Mouse (Mus musculus): ENCODE measurements around the gene Tmeff2. TPM values are rescaled to one million over a fixed set of nuclear protein-coding genes. Genes with fewer than 3 reads are reported as not detected.

Tmeff2 gene
- polyA plus RNA-seq, 1 experiment from 2014 or later: 1.7 TPM

DNA sequence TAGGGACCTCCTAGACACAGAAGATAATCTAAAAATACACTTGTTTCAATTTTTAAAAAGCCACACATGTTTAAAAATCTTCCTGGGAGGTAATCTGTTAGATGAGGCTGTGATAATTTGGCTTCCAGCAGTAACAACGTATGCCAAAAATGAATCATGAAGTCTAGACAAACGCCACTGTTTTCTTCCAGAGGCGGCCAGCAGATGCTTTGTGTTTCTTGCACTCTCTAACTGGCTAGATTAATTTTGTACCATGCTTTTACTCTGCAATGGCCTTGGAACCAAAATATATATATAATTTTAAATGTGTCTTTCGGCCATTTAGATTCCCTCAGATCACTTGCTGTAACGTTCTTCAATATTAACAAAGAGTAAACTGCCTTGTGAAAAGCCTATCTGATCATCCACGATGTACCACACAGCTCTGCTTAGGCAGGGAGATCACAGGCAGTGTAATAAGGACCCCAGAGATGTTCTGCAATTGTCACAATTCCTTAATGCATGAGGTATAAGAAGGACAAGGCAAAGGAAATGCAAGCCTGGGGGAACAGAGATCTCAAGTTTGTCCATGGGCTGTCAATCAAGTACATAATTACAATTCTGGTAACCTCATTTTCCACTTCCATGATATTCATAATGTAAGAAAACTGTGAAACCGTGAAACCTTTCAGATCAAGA is 80.8 kb downstream of the Tmeff2 start:
- Histone ChIP-seq H3K27me3 (replicated peaks) (no peaks in the 10 kb centered on the region), H3K9ac (no peak overlapping the region), H3K4me3 (no peak overlapping the region), H3K4me2 (no peak overlapping the region), H3K36me3 (no peaks in the 10 kb centered on the region), H3K4me1 (no peaks in the 10 kb centered on the region), H3K9me3 (no peaks in the 10 kb centered on the region), H3K27ac (replicated peaks) (no peak overlapping the region)
- 73% methylated on average over 7 of the region's 7 CpGs for WGBS
- no peak for ATAC-seq (ENCODE audit: extremely low read depth, insufficient number of reproducible peaks, low FRiP score, low TSS enrichment)

DNA sequence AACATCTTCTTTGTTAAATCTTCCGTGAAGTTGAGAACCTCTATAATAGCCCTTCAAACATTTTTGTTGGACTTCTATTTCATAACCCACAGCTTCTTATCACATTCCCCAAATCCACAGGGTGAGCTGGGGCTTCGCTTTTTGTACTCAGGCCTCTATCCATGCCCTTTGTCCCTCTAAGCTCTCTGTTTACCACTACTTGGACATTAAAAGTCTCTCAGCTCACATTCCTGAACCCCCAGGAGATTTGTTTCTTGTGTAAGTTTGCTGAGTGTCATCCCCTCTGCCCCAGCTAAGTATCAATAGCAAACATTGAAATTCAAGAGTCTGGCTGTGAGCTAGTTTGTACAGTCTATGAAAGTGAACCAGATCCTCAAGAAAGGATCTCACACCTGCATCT is 90.2 kb downstream of the Tmeff2 start:
- 59% methylated on average over 2 of the region's 2 CpGs for WGBS
- H3K27ac ChIP-seq (replicated peaks): no peak overlapping the region
- no peaks in the 10 kb centered on the region for H3K4me1 ChIP-seq
- no peak overlapping the region for H3K4me3 ChIP-seq
- H3K9me3 ChIP-seq: no peaks in the 10 kb centered on the region
- H3K36me3 ChIP-seq: no peaks in the 10 kb centered on the region
- no peaks in the 10 kb centered on the region for H3K27me3 ChIP-seq (replicated peaks)
- H3K4me2 ChIP-seq: no peak overlapping the region
- no peak for ATAC-seq (ENCODE audit: extremely low read depth, insufficient number of reproducible peaks, low FRiP score, low TSS enrichment)
- H3K9ac ChIP-seq: no peak overlapping the region

DNA sequence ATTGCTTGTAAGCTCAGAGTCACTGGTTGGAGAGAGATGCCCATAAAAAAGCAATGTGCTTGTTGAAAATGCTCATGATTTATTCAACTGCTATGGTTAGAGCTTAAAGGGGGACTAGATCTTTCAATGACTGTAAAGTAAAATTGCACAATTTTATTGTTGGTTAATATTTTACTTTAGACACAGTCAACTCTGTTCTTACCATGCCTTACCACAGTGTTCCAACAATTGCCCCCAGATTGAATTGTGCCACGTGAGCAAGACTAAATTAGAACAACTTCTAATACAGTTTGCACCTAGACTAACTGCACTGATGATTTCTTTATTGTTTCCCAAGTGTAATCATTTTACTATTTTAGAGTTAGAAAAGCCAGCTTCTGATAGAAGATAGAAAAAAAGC is 94.1 kb downstream of the Tmeff2 start:
- H3K4me2 ChIP-seq: no peak overlapping the region
- H3K4me3 ChIP-seq: no peak overlapping the region
- no peaks in the 10 kb centered on the region for H3K27me3 ChIP-seq (replicated peaks)
- ATAC-seq (ENCODE audit: extremely low read depth, insufficient number of reproducible peaks, low FRiP score, low TSS enrichment): no peak
- H3K27ac ChIP-seq (replicated peaks): no peak overlapping the region
- no peaks in the 10 kb centered on the region for H3K9me3 ChIP-seq
- no peaks in the 10 kb centered on the region for H3K4me1 ChIP-seq
- 72% methylated on average over 1 of the region's 1 CpGs for WGBS
- H3K9ac ChIP-seq: no peak overlapping the region
- no peaks in the 10 kb centered on the region for H3K36me3 ChIP-seq

DNA sequence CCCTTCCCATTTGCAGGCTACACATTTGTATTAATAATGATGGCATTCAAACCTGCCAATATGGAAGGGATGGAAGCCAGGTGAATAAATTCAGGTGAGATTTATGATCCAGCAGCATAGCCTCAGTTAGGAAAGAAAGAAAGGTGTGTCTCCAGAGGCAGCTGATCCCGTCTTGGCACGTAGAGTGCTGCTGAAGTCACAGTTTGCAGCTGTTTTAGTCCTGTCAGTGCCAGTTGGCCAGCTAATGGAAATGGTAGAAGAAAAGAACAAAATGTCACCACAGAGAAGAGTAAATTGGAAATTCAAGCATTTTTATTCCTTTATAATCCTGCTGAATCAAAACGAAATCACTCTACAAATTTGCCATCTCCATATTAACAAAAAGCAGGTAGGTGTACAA is 99.3 kb downstream of the Tmeff2 start:
- H3K9ac ChIP-seq: no peak overlapping the region
- H3K27ac ChIP-seq (replicated peaks): no peak overlapping the region
- H3K4me3 ChIP-seq: no peak overlapping the region
- WGBS: 71% methylated on average over 3 of the region's 3 CpGs
- no peaks in the 10 kb centered on the region for H3K9me3 ChIP-seq
- H3K4me2 ChIP-seq: no peak overlapping the region
- no peaks in the 10 kb centered on the region for H3K27me3 ChIP-seq (replicated peaks)
- no peaks in the 10 kb centered on the region for H3K36me3 ChIP-seq
- no peak for ATAC-seq (ENCODE audit: extremely low read depth, insufficient number of reproducible peaks, low FRiP score, low TSS enrichment)
- no peaks in the 10 kb centered on the region for H3K4me1 ChIP-seq

DNA sequence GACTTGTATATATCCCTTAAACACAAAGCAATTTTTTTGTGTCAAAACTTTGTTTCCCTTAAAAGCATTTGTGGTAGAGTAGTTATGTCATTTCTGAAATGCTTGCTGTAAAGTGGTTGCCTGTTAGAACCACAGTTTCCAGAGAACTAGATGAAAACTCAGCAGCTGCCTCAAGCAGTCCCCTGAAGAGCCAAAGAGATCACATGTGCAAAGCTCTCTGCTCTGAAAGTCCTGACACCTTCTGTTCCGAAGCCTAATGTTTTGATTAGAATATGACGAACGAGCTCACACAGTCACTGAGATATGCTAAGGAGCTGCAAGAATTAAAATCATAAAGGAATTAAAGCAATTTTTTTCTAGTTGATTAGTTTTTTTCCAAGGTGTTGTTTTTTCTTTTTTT is 107.9 kb downstream of the Tmeff2 start:
- H3K27me3 ChIP-seq (replicated peaks): no peaks in the 10 kb centered on the region
- no peaks in the 10 kb centered on the region for H3K36me3 ChIP-seq
- 0 out of 2 replicates have a peak, but pooled peaks cover 5% of the 10 kb centered on the region for H3K9me3 ChIP-seq
- H3K4me2 ChIP-seq: no peak overlapping the region
- H3K4me3 ChIP-seq: no peak overlapping the region
- H3K9ac ChIP-seq: no peak overlapping the region
- no peak for ATAC-seq (ENCODE audit: extremely low read depth, insufficient number of reproducible peaks, low FRiP score, low TSS enrichment)
- no peak overlapping the region for H3K27ac ChIP-seq (replicated peaks)
- H3K4me1 ChIP-seq: no peaks in the 10 kb centered on the region
- WGBS: 54% methylated on average over 3 of the region's 3 CpGs

DNA sequence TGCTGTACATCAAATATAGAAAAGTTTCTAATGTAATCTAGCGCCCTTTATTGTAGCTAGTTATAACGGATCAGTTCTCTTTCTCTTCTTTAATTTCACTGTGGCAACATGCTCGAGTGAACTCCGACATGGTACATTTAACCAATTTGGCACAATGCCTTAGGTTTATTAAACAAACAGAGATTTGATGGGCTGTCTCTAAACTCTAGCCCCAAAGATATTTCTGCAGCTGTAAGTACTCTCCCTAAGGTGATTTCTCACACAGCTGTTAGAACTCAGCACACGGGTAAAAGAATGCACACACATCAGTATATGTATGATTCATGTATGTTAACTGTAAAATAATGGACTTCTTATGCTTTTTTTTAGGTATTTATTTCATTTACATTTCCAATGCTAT is 139.8 kb downstream of the Tmeff2 start:
- no peak for ATAC-seq (ENCODE audit: extremely low read depth, insufficient number of reproducible peaks, low FRiP score, low TSS enrichment)
- no peak overlapping the region for H3K27ac ChIP-seq (replicated peaks)
- no peak overlapping the region for H3K4me2 ChIP-seq
- H3K36me3 ChIP-seq: no peaks in the 10 kb centered on the region
- no peaks in the 10 kb centered on the region for H3K9me3 ChIP-seq
- no peak overlapping the region for H3K9ac ChIP-seq
- H3K4me3 ChIP-seq: no peak overlapping the region
- no peaks in the 10 kb centered on the region for H3K4me1 ChIP-seq
- no peaks in the 10 kb centered on the region for H3K27me3 ChIP-seq (replicated peaks)
- WGBS: 71% methylated on average over 5 of the region's 5 CpGs

DNA sequence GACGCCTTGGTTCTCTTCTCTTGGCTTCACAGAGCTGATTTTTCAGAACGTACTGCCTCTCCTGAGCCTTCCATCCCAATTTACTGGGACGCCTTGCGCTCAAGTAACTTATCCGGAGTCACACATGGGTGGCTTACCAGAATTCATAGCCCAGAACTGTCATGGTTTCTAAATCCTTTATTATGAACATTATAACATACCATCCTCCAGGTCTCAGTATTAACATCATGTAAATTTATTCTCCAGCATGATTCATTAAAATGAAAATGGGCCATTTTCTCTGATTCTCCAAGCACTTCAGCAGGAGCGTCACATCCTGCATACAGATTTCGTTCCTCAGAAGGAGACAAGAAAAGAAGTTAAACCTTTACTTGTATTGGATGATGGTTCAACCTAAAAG is 144.4 kb downstream of the Tmeff2 start:
- no peak for ATAC-seq (ENCODE audit: extremely low read depth, insufficient number of reproducible peaks, low FRiP score, low TSS enrichment)
- Histone ChIP-seq H3K9ac (no peak overlapping the region), H3K27ac (replicated peaks) (no peak overlapping the region), H3K4me1 (no peaks in the 10 kb centered on the region), H3K27me3 (replicated peaks) (no peaks in the 10 kb centered on the region), H3K9me3 (no peaks in the 10 kb centered on the region), H3K4me2 (no peak overlapping the region), H3K36me3 (no peaks in the 10 kb centered on the region), H3K4me3 (no peak overlapping the region)
- whole genome bisulfite sequencing: 86% methylated on average over 7 of the region's 7 CpGs

DNA sequence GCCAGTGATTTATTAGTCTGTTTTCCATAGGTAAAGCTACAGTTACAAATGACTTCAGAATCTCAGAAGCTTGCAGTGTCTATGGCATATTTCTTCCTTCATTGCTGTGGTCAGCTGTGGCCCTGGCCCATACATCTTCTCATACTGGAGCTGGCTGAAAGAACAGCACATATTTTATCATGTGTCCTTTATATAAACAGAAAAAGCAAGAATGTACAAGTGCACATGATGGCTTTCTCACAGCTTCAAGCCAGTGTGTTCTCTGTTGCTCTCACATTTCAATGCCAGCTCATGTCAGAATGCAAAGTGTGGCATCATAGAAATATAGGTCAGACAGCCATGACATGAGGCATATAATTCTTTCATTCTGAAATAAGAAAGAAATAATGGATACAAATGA is 164.1 kb downstream of the Tmeff2 start:
- Histone ChIP-seq H3K9me3 (no peaks in the 10 kb centered on the region), H3K4me2 (no peak overlapping the region), H3K4me3 (no peak overlapping the region), H3K4me1 (no peaks in the 10 kb centered on the region), H3K27ac (replicated peaks) (no peak overlapping the region), H3K36me3 (no peaks in the 10 kb centered on the region), H3K27me3 (replicated peaks) (no peaks in the 10 kb centered on the region), H3K9ac (no peak overlapping the region)
- no peak for ATAC-seq (ENCODE audit: extremely low read depth, insufficient number of reproducible peaks, low FRiP score, low TSS enrichment)

DNA sequence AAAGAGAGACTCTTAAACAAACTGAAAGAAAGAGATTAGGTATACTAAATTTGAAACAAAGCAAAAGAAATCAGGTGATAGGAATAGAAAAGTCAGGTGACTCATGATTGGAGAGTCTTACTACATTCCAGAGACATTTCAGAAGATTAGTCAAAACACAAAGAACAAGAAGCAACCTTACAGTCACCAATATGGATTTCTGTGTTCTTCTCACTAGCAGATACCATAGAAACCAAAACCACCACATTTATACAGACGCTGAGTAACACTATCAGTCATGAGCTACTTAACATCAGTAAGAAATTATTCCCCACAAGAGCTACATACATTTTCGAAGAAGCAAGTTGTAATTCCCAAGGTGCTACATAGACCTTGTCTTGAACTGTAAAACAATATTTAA is 165.2 kb downstream of the Tmeff2 start:
- no peaks in the 10 kb centered on the region for H3K27me3 ChIP-seq (replicated peaks)
- H3K36me3 ChIP-seq: no peaks in the 10 kb centered on the region
- no peak overlapping the region for H3K4me2 ChIP-seq
- no peak overlapping the region for H3K9ac ChIP-seq
- 77% methylated on average over 2 of the region's 2 CpGs for WGBS
- H3K4me1 ChIP-seq: no peaks in the 10 kb centered on the region
- H3K4me3 ChIP-seq: no peak overlapping the region
- H3K27ac ChIP-seq (replicated peaks): no peak overlapping the region
- H3K9me3 ChIP-seq: no peaks in the 10 kb centered on the region
- ATAC-seq (ENCODE audit: extremely low read depth, insufficient number of reproducible peaks, low FRiP score, low TSS enrichment): no peak

DNA sequence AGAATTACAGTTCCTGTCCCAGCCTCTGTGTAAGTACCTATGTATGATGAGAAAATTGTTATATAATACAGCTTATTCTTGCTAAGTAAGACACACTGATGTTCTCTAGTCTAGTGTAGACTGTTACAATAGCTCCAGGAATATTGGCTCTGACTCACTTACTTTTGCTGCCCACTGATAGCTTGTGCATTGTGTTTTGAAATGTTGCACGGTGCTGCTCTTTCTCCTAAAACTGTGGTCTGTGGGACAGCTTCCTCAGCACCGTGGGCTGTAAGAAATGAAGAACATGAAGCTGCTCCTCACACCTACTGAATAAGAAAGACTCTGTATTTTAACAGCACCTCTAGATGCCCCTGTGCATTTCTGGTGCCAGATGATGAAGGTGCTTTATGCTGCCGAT is 168.4 kb downstream of the Tmeff2 start:
- no peaks in the 10 kb centered on the region for H3K9me3 ChIP-seq
- no peak overlapping the region for H3K4me2 ChIP-seq
- no peaks in the 10 kb centered on the region for H3K4me1 ChIP-seq
- ATAC-seq (ENCODE audit: extremely low read depth, insufficient number of reproducible peaks, low FRiP score, low TSS enrichment): no peak
- 64% methylated on average over 3 of the region's 3 CpGs for WGBS
- H3K27ac ChIP-seq (replicated peaks): no peak overlapping the region
- H3K36me3 ChIP-seq: no peaks in the 10 kb centered on the region
- no peaks in the 10 kb centered on the region for H3K27me3 ChIP-seq (replicated peaks)
- no peak overlapping the region for H3K4me3 ChIP-seq
- H3K9ac ChIP-seq: no peak overlapping the region

DNA sequence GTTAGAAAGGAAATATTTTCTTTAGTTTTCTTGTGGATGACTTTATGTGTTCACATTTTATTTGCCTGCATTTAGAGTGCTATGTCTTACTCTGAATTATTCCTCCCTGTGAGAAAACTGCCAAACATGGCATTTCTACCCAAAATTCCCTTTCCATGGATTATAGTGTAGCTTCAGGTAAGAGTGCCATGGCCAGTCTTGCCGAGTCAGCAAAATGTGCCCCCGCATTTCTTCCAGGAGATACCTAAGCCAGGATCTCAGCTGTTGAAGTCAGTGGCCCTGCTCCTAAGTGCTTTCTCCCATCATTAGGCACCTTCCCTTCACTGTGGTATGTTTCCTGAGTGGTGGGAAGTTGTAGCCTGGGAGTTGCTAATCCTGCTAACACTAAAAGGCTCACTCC is 168.8 kb downstream of the Tmeff2 start:
- no peak for ATAC-seq (ENCODE audit: extremely low read depth, insufficient number of reproducible peaks, low FRiP score, low TSS enrichment)
- no peaks in the 10 kb centered on the region for H3K36me3 ChIP-seq
- WGBS: 69% methylated on average over 2 of the region's 2 CpGs
- no peak overlapping the region for H3K4me3 ChIP-seq
- H3K9me3 ChIP-seq: no peaks in the 10 kb centered on the region
- H3K4me2 ChIP-seq: no peak overlapping the region
- no peak overlapping the region for H3K27ac ChIP-seq (replicated peaks)
- H3K4me1 ChIP-seq: no peaks in the 10 kb centered on the region
- no peaks in the 10 kb centered on the region for H3K27me3 ChIP-seq (replicated peaks)
- no peak overlapping the region for H3K9ac ChIP-seq

DNA sequence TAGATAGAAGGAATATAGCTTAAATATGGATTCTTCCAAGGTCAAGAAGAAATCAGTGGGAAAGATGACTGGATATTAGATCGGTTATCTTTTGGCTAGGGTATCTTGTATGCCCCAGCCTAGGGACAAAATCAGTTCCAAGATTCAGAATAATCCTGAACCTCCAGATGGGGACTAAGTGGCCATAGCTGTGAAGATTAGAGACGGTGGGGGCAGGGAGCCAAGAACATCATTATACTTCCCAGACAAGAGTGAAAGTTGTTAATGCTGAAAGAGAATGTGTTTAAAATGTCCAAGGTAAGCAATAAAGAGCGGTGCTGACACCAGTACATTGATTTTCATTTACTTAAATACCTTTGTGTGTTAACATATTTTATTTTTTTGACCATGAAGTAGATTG is 173.6 kb downstream of the Tmeff2 start:
- H3K4me3 ChIP-seq: no peak overlapping the region
- H3K4me2 ChIP-seq: no peak overlapping the region
- WGBS: 83% methylated on average over 3 of the region's 3 CpGs
- H3K9ac ChIP-seq: no peak overlapping the region
- H3K4me1 ChIP-seq: 0 out of 2 replicates have a peak, but pooled peaks cover 3% of the 10 kb centered on the region
- no peaks in the 10 kb centered on the region for H3K36me3 ChIP-seq
- no peaks in the 10 kb centered on the region for H3K9me3 ChIP-seq
- no peaks in the 10 kb centered on the region for H3K27me3 ChIP-seq (replicated peaks)
- no peak for ATAC-seq (ENCODE audit: extremely low read depth, insufficient number of reproducible peaks, low FRiP score, low TSS enrichment)
- no peak overlapping the region for H3K27ac ChIP-seq (replicated peaks)

Measured in heart, embryonic 13.5 days (tissue).